Mouse (Mus musculus) cerebellum, adult 11-12 months (tissue): Measurements from ENCODE around the gene Rnd3.

ENCODE experiments used
- DNase-seq: peaks from one replicate; pipeline ENCODE4 v3.0.0; 2022

Gene Rnd3

DNA sequence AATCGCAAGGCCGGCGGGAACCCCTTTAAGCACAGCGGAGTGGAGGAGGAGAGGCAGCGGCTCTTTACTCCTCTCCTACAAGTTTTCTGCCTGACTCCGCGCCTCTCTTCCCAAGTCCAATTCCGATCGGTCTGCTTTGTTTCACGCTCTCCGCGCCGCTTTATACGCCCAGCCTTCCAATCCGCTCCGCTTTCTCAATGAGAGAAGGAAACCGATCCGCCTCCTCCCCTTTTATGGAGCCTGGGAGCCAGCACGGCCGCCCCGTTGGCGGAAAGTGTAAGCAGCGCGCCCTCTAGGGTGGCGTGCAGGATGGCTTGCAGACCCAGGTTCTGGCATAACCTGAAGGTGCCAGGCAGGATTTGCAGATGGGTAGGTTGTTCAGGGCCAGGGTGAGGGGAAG, at the start of gene Rnd3:
TSS of gene Rnd3 (minus strand) at position 137 of the 400 bp plus-strand sequence.
- DNase-seq, result peak; percentile 87

DNA sequence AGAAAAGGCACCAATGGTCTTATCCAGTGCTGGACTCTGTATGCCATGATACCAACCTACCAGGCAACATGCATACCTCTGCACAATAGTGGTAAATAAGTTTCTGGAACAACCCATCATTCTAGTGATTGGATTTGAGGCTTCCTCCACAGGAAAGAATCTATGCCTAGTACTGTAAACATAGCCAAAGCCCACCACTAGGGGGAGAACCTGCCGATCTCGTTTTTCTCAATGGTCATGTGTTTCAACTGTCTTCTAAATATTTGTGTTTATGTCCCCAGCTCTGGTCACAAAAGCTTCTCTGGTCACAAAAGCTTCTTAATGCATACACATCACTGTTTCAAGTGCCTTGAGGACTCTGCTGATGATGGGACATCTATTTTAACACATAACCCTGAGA, 43.4 kb upstream of the Rnd3 start:
- no peak for DNase-seq

DNA sequence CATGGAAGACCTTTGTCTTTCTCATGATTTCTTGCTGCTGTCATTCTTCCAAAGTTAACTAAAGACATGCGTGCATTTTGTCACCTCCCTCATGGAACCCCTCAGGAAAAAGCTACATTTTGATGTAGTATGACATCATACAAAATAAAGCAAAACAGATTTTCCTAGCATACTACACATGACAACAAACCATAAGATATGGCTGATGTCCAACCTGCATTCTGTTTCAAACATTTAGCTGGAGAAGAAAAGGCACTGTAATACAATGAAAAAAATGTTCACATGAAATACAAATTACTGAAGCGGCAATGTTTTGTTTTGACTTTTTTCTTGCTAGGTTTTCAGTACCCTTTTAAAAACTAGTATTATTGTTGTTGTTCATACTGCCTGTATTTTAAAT, 36.9 kb upstream of the Rnd3 start:
- no peak for DNase-seq

DNA sequence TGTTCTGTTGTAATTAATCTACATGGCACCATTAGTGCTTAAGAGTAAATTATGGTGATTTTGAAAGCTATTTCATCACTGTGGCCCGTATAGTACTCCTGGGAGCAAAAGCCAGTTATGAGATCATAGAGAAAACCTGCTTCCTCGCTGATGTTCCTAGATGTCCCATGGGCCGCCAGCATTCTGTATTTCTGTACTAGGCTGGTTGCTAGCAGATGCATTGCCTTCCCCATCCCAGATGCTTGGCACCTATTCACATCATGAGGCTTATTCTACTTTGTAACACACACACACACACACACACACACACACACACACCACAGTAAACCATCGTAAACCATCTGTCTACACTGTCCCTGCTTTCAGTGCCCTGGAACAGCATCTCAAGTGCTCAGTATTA, 34.1 kb upstream of the Rnd3 start:
- DNase-seq, result no peak

DNA sequence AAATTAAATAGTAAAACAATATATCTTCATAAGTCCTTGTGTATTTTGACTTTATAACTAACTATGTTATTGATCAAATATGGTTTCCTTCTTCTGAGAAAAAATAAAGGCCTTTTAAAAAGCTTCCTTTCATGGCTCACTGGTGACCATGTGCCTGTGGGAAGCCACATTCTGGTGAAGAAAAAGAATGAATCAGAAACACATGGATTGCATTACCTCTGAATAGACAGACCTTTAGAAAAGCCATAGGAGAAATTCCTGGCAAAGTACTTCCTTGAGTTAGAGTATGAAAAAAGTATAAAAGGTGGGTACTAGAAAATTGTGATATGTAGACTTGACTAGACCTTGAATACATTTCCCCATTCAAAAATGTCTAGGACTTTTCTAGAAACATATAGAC, 32.5 kb upstream of the Rnd3 start:
- DNase-seq, result no peak

DNA sequence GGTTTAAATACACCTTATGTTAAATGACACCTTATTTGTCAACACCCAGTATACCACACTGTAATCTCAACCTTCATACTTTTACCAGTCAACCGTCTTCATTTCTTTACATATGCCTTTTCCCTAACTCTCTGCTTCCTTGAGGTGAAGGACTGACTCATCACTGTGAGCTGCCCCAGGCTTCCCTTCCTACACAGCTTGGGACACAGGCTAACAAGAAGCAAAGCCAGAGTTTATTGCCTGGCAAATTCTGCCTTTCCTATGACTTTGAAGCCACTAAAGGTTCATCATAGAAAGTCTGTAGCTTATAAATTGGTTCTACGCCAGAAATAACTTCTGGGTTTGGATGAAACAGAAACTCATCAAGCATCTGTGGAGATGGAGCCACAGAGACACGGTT, 30.2 kb upstream of the Rnd3 start:
- no peak for DNase-seq

GRCm38 (mm10) chr2:51177615-51178014, 28.7 kb upstream of the Rnd3 start:
- no peak for DNase-seq

GRCm38 (mm10) chr2:51175276-51175675, 26.4 kb upstream of the Rnd3 start:
- no peak for DNase-seq

DNA sequence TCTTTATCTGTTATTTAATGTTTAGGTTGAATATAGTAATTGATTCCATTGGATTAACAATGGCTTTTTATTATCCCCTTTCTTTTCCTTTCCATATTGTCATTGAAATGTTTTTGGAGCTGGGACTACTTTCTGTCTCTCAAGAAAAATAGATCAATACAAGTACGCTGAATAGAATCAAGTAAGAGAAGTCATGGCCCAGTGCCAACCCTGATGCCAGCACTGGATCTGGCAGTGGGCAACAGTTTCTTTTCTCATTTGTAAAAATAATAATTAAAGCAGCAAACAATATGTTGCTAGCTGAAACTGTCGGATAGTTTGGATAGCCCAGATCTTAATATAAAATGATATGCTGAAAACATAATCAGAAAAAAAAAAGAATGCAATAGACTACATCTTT, 12.2 kb upstream of the Rnd3 start:
- no peak for DNase-seq

DNA sequence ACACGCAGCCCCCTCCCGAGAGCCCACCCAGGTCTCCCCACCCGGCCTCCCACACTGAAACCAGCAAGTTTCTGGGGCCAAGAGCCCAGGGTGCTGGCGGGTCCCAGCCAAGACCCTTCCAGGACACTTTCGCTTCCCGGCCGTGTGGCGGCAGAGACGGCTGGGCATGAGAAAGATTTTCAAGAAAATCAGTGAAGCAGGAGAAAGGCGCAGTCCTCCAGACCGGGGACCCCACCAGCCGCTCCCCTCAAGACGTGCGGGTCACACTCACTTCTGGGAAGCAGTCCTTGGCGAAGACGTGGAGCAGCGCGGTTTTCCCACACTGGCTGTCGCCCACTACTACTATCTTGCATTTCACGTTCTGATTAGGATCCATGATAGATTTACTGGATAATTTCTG, 457 bp downstream of the Rnd3 start:
- peak; percentile 13 for DNase-seq

- no peak for DNase-seq
Observed at GRCm38 (mm10) chr2:51148065-51148407, 875 bp downstream of the Rnd3 start.

- peak; percentile 65 for DNase-seq
Observed at GRCm38 (mm10) chr2:51147318-51148064, 1.4 kb downstream of the Rnd3 start.

- peak; percentile 71 for DNase-seq
Observed at GRCm38 (mm10) chr2:51146871-51147317, 2.0 kb downstream of the Rnd3 start.

DNA sequence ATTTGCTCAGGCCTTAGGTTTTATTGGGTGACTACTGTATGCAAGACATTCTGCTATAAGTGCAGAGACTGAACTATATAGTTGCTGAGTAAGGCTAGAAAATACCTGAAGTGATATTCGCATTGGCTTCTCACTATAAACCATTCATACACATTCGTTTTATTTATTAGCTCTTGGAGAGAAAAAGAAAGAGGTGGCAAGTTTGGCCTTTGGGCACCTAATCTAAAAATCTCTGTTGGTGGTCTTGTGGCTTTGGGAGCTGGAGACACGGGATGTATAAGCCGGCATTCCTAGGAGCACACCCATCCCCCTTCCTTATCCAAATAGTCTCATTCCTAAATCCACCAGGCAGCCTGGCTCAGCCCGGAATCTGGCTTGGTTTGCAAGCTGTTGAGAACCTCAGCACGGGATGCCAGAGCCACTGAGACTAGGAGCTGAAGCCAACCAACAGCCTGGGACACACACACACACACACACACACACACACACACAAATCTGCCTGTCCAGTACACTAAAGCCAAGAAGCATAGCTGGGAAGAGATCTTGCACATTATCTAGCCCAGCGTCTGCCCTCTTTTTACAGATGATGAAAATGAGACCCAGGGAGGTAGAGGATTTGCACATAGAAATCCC, 3.0 kb downstream of the Rnd3 start:
- DNase-seq, result peak; percentile 78

GRCm38 (mm10) chr2:51144380-51145120, 4.4 kb downstream of the Rnd3 start:
- no peak for DNase-seq

GRCm38 (mm10) chr2:51142422-51142821, 6.5 kb downstream of the Rnd3 start:
- DNase-seq, result no peak

GRCm38 (mm10) chr2:51141345-51141744, 7.6 kb downstream of the Rnd3 start:
- no peak for DNase-seq

- no peak for DNase-seq
Observed at GRCm38 (mm10) chr2:51140486-51140885, 8.4 kb downstream of the Rnd3 start.

GRCm38 (mm10) chr2:51139912-51140446, 8.9 kb downstream of the Rnd3 start:
- no peak for DNase-seq

DNA sequence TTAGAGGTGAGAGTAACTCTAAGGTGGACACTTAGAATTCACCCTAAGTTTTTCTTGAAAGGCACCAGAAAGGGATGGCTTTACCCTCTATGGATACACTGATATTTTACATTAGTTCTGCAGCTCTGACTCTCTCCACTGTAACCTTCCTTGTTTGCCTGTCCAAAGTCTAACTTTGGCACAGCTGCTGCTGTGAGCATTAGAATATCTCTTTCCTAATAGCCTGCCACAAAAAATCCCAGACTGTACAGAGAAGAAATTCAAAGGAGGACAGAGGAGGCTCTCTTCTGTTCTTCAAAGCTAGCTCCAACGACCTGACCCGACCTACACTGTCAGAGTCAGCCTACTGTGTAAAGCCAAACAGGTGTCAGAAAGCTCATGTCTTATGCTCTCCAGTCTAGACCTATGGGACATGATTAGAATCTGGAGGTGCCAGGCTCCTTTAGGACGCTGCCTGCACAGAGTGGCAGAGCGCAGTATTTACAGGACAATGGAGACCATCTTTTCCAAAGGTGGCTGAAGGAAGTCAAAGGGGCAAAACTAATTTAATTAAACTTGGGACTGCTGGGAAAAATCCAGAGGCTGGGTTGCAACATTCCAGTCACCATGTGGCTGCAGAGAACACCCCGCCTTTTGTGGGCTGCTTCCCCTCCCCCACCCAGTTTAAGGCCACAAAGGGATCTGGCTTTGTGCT, 9.5 kb downstream of the Rnd3 start:
- DNase-seq, result no peak

DNA sequence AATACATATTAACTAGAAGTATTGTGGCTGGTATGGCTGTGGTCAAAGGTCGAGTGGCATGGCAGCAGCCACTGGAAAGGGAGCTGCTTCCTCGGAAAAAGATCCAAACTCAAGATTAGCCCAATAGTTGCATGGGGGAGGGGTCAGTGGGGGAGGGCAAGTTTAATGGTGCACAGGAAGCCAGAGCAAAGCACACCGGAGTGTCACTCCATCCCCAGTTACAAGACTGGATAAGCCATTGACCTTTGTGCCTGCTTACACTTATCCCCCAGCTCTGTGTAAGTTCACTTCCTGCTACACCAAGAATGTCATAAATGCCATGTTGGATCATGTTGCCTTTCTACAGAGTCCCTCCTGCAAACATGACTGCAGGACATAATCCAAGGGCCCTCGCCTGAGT, 11.2 kb downstream of the Rnd3 start:
- no peak for DNase-seq

DNA sequence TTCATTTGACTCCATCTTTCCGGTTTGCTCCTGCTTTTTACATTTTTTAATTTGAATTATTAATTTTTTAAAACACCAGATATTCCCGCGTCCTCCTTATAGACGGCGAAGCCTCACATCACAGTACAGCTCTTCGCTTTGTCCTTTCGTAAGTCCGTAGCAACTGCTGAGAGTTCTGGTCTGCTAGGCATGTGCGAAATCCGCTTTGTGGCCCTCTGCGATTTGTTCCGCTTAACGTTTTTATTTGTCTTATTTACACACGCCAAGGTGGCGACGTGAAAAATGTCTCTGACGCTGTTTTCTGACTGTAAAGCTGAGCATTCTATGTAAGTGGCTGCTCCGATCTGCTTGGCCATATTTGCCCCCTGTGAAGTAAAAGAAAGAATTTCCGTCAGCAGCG, 16.7 kb downstream of the Rnd3 start:
- DNase-seq, result no peak

DNA sequence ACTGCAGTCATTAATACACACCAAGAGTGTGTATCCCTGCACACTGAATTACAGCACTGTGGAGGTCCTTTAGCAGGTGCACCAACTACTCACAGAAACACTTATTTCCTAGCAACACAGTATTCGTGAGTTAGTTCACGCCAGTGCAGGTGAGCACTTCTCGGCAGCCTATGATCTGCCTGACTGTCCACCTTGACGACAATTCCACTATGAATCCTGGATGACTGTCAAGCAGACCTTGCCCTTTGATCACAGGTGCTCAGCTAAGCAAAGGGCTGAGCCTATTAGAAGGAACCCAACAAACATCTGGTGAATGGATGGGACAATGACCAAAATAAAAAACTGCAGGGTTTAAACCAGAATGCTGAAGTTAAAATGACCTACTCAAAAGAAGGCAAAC, 20.8 kb downstream of the Rnd3 start:
- DNase-seq, result no peak
